Mouse (Mus musculus) liver, adult 2 months (tissue): ENCODE measurements around the gene Hspb9.

ENCODE experiments used
- CTCF ChIP-seq: fragments of 200-500 bp; IDR thresholded peaks from 2 replicates; pipeline ENCODE4 v1.5.1; 2011; ENCODE audit warnings: low read depth, low read length, control low read depth
- POLR2A ChIP-seq: fragments of 200-500 bp; IDR thresholded peaks from 2 replicates; pipeline ENCODE4 v1.6.1; 2011; ENCODE audit warnings: low read length, control low read depth; ENCODE audit not compliant: insufficient read depth; ENCODE audit errors: extremely low read depth

GRCm38 (mm10) chr11:100684084-100684483, 29.6 kb upstream of the Hspb9 start:
- TF ChIP-seq CTCF: no peak
- TF ChIP-seq POLR2A: no peak
